Mouse (Mus musculus) myocyte (in vitro differentiated cells): ENCODE measurements at regions not wholly inside any gene's neighbourhood (a gene's known extent, or its start where the extent isn't known, plus 50 kb on each side); places are given as distances from the start of the nearest gene placed in this dataset.

ENCODE experiments used
- CEBPB ChIP-seq: IDR thresholded peaks from 2 replicates; pipeline ENCODE4 v1.6.1; 2011; ENCODE audit warnings: mild to moderate bottlenecking, moderate library complexity; ENCODE audit not compliant: poor library complexity, insufficient read depth, severe bottlenecking
- MAX ChIP-seq: IDR thresholded peaks from one replicate; pipeline ENCODE4 v1.6.1; 2011; ENCODE audit warnings: low read depth, mild to moderate bottlenecking, control low read depth
- MYOD1 ChIP-seq, 3 experiments: IDR thresholded peaks; one replicate each; pipeline ENCODE4 v1.6.1; 2011; ENCODE audit warnings: control low read depth in 2 of 3, low read depth in 2 of 3, mild to moderate bottlenecking in 2 of 3, moderate library complexity in 1 of 3; ENCODE audit not compliant: insufficient read length in 2 of 3, control insufficient read depth in 1 of 3
- MYOG ChIP-seq, 3 experiments: IDR thresholded peaks; one replicate each; pipeline ENCODE4 v1.6.1; 2011; ENCODE audit warnings: control low read depth in 2 of 3, low read depth in 2 of 3, mild to moderate bottlenecking in 2 of 3; ENCODE audit not compliant: insufficient read length in 2 of 3, control insufficient read depth in 1 of 3, insufficient read depth in 1 of 3
- POLR2A ChIP-seq: IDR thresholded peaks from one replicate; pipeline ENCODE4 v1.6.1; 2011; ENCODE audit warnings: low read depth, mild to moderate bottlenecking, control low read depth, moderate library complexity; ENCODE audit not compliant: insufficient read length
- REST ChIP-seq: IDR thresholded peaks from one replicate; pipeline ENCODE4 v1.6.1; 2011; ENCODE audit warnings: mild to moderate bottlenecking, control low read depth, moderate library complexity; ENCODE audit not compliant: insufficient read depth, insufficient read length
- SRF ChIP-seq: IDR thresholded peaks from one replicate; pipeline ENCODE4 v1.6.1; 2011; ENCODE audit warnings: low read depth; ENCODE audit not compliant: control insufficient read depth, insufficient read length
- TCF12 ChIP-seq: IDR thresholded peaks from one replicate; pipeline ENCODE4 v1.6.1; 2011; ENCODE audit warnings: mild to moderate bottlenecking, control low read depth; ENCODE audit not compliant: poor library complexity, insufficient read depth, severe bottlenecking
- USF1 ChIP-seq: IDR thresholded peaks from one replicate; pipeline ENCODE4 v1.6.1; 2011; ENCODE audit warnings: low read depth, mild to moderate bottlenecking, control low read depth, moderate library complexity

- TF ChIP-seq SRF = no peak
- no peak for TF ChIP-seq POLR2A
- no peak for TF ChIP-seq CEBPB
- TF ChIP-seq MAX = no peak
- TF ChIP-seq MYOG (IDR thresholded peaks at IDR 0.05; ENCODE audit: control insufficient read depth in 1 of 3, insufficient read depth in 1 of 3, insufficient read length in 2 of 3, low read depth in 2 of 3) = no peak
- TF ChIP-seq REST = no peak
- TF ChIP-seq USF1 = no peak
- TF ChIP-seq TCF12 = no peak
- no peak for TF ChIP-seq MYOD1 (IDR thresholded peaks at IDR 0.05; ENCODE audit: control insufficient read depth in 1 of 3, insufficient read length in 2 of 3, low read depth in 2 of 3)
These were observed 817.3 kb downstream of the Basp1 start for GRCm38 (mm10) chr15:24596242-24596641.
